Mouse (Mus musculus) T-helper 17 cell (primary cell): ENCODE measurements around the gene Pla1a.

ENCODE experiments used
- in situ Hi-C, 2 experiments: fragments of 300-600 bp; cut with MboI, MseI; formaldehyde crosslinking; loops; 1 replicate in 1 of 2; 2 replicates in 1 of 2; pipeline ENCODE4 v1.15.1; 2025; ENCODE audit warnings: high pct_unique_total_duplicates in 2 of 2

Gene Pla1a

GRCm38 (mm10) chr16:38458600-38459280, 25.8 kb upstream of the Pla1a start:
- in situ Hi-C loops, result no loop called here

GRCm38 (mm10) chr16:38456812-38457567, 24.0 kb upstream of the Pla1a start:
- in situ Hi-C loops, result no loop called here

GRCm38 (mm10) chr16:38455511-38456418, 22.8 kb upstream of the Pla1a start, which contains the start of gene Cd80:
Gene Cd80 (plus strand): TSS chr16:38455561.
- in situ Hi-C loops, result no loop called here

GRCm38 (mm10) chr16:38454533-38455254, 21.7 kb upstream of the Pla1a start:
- in situ Hi-C loops, result no loop called here

GRCm38 (mm10) chr16:38453952-38454351, 21.0 kb upstream of the Pla1a start:
- in situ Hi-C loops, result no loop called here

- in situ Hi-C loops, result no loop called here
Measured at GRCm38 (mm10) chr16:38453203-38453553, 20.2 kb upstream of the Pla1a start.

GRCm38 (mm10) chr16:38452442-38453202, 19.7 kb upstream of the Pla1a start, which contains the start of gene Adprh:
Gene Adprh (minus strand): TSS chr16:38452703.
- in situ Hi-C loops, result no loop called here

GRCm38 (mm10) chr16:38451421-38452205, 18.7 kb upstream of the Pla1a start:
- in situ Hi-C loops, result no loop called here

GRCm38 (mm10) chr16:38450707-38451106, 17.8 kb upstream of the Pla1a start:
- in situ Hi-C loops, result no loop called here

GRCm38 (mm10) chr16:38448458-38448857, 15.5 kb upstream of the Pla1a start:
- in situ Hi-C loops, result loop anchor here (5.0 to 25.0 kb wide), 2 partner anchors 34 to 614 kb away; no protein-coding TSS in a partner anchor

- in situ Hi-C loops, result loop anchor here (5.0 to 25.0 kb wide), 2 partner anchors 35 to 615 kb away; no protein-coding TSS in a partner anchor
Measured at GRCm38 (mm10) chr16:38447366-38447765, 14.4 kb upstream of the Pla1a start.

- in situ Hi-C loops, result loop anchor here (5.0 to 25.0 kb wide), 2 partner anchors 36 to 616 kb away; no protein-coding TSS in a partner anchor
Measured at GRCm38 (mm10) chr16:38446141-38446540, 13.2 kb upstream of the Pla1a start.

GRCm38 (mm10) chr16:38445576-38445975, 12.6 kb upstream of the Pla1a start:
- in situ Hi-C loops, result loop anchor here (5.0 to 25.0 kb wide), 2 partner anchors 37 to 617 kb away; no protein-coding TSS in a partner anchor

GRCm38 (mm10) chr16:38445046-38445445, 12.1 kb upstream of the Pla1a start:
- in situ Hi-C loops, result loop anchor here (5.0 to 25.0 kb wide), 2 partner anchors 37 to 617 kb away; no protein-coding TSS in a partner anchor

- in situ Hi-C loops, result loop anchor here in 1 of 2 experiments (25.0 kb wide), 1 partner anchor 618 kb away; no protein-coding TSS in a partner anchor
Measured at GRCm38 (mm10) chr16:38443721-38444464, 10.9 kb upstream of the Pla1a start.

- in situ Hi-C loops, result loop anchor here in 1 of 2 experiments (25.0 kb wide), 1 partner anchor 620 kb away; no protein-coding TSS in a partner anchor
Measured at GRCm38 (mm10) chr16:38442216-38442615, 9.3 kb upstream of the Pla1a start.

GRCm38 (mm10) chr16:38441611-38442010, 8.7 kb upstream of the Pla1a start:
- in situ Hi-C loops, result loop anchor here in 1 of 2 experiments (25.0 kb wide), 1 partner anchor 621 kb away; no protein-coding TSS in a partner anchor

GRCm38 (mm10) chr16:38440403-38440802, 7.5 kb upstream of the Pla1a start:
- in situ Hi-C loops, result loop anchor here in 1 of 2 experiments (25.0 kb wide), 1 partner anchor 622 kb away; no protein-coding TSS in a partner anchor
